Mouse (Mus musculus) c-Kit-positive CD71-positive TER-119-positive erythroid progenitor cells, embryonic 14.5 days (primary cell): ENCODE measurements at regions not wholly inside any gene's neighbourhood (a gene's known extent, or its start where the extent isn't known, plus 50 kb on each side); places are given as distances from the start of the nearest gene placed in this dataset.

Experiments used
- DNase-seq: peaks from one replicate; pipeline ENCODE4 v3.0.0-alpha.2; 2013; ENCODE audit warnings: low spot score

- no peak for DNase-seq
Observed at GRCm38 (mm10) chr7:66593619-66594018, 95.8 kb downstream of the Asb7 start.

- DNase-seq, result no peak
Observed at GRCm38 (mm10) chr7:66591594-66592290, 97.7 kb downstream of the Asb7 start.

- DNase-seq, result no peak
Observed at GRCm38 (mm10) chr7:66586511-66586910, 102.9 kb downstream of the Asb7 start.

- DNase-seq, result no peak
Observed at GRCm38 (mm10) chr7:66580687-66581151, 108.7 kb downstream of the Asb7 start.

- no peak for DNase-seq
Observed at GRCm38 (mm10) chr7:66576261-66576660, 113.1 kb downstream of the Asb7 start.

GRCm38 (mm10) chr7:66571451-66571850 lies 117.9 kb downstream of the Asb7 start:
- no peak for DNase-seq

GRCm38 (mm10) chr7:66547694-66548093 lies 120.4 kb upstream of the Aldh1a3 start:
- no peak for DNase-seq

GRCm38 (mm10) chr7:66545184-66545583 lies 117.9 kb upstream of the Aldh1a3 start:
- DNase-seq, result no peak

- DNase-seq, result no peak
Observed at GRCm38 (mm10) chr7:66544352-66545053, 117.2 kb upstream of the Aldh1a3 start.

GRCm38 (mm10) chr7:66532596-66532995 lies 105.3 kb upstream of the Aldh1a3 start:
- no peak for DNase-seq

- DNase-seq, result no peak
Observed at GRCm38 (mm10) chr7:66532048-66532447, 104.7 kb upstream of the Aldh1a3 start.

GRCm38 (mm10) chr7:66531111-66531510 lies 103.8 kb upstream of the Aldh1a3 start:
- no peak for DNase-seq

- DNase-seq, result no peak
Observed at GRCm38 (mm10) chr7:66528881-66529280, 101.6 kb upstream of the Aldh1a3 start.

- DNase-seq, result no peak
Observed at GRCm38 (mm10) chr7:66523959-66524358, 96.6 kb upstream of the Aldh1a3 start.

GRCm38 (mm10) chr7:66521522-66521921 lies 94.2 kb upstream of the Aldh1a3 start:
- DNase-seq, result no peak

- DNase-seq, result no peak
Observed at GRCm38 (mm10) chr7:66516143-66516542, 88.8 kb upstream of the Aldh1a3 start.

- no peak for DNase-seq
Observed at GRCm38 (mm10) chr7:66513411-66513810, 86.1 kb upstream of the Aldh1a3 start.

GRCm38 (mm10) chr7:66505734-66506133 lies 78.4 kb upstream of the Aldh1a3 start:
- no peak for DNase-seq

- DNase-seq, result no peak
Observed at GRCm38 (mm10) chr7:66504519-66504918, 77.2 kb upstream of the Aldh1a3 start.

GRCm38 (mm10) chr7:66501425-66501824 lies 74.1 kb upstream of the Aldh1a3 start:
- DNase-seq, result no peak

- DNase-seq, result no peak
Observed at GRCm38 (mm10) chr7:66497480-66497879, 70.2 kb upstream of the Aldh1a3 start.

- DNase-seq, result no peak
Observed at GRCm38 (mm10) chr7:66493216-66493885, 66.0 kb upstream of the Aldh1a3 start.

GRCm38 (mm10) chr7:66492748-66493147 lies 65.4 kb upstream of the Aldh1a3 start:
- no peak for DNase-seq
